Mouse (Mus musculus) ES-Bruce4 (cell line): ENCODE measurements around the gene Trnau1ap.

Experiments
- CTCF ChIP-seq: IDR thresholded peaks from one replicate; pipeline ENCODE4 v1.8.1; 2011; ENCODE audit warnings: low read depth, low read length
- POLR2A ChIP-seq: IDR thresholded peaks from one replicate; pipeline ENCODE4 v1.8.1; 2011; ENCODE audit warnings: low read length; ENCODE audit not compliant: insufficient read depth

GRCm38 (mm10) chr4:132301965-132302938, 27.1 kb downstream of the Trnau1ap start:
- TF ChIP-seq CTCF, result no peak
- TF ChIP-seq POLR2A, result no peak
